In genomic region chr3:53462701-53463045, GRCm38 (mm10) we compare ENCODE assay signal across 8 mouse cellular contexts. TPM values are rescaled to one million over a fixed set of nuclear protein-coding genes. Genes with fewer than 3 reads are reported as not detected.
A peak's percentile ranks its signal among the peaks of the same experiment; 100 is the strongest.
DNase-seq lines count a peak whose midpoint lies in the region; ATAC-seq and TF ChIP-seq lines count a peak whose summit lies in the region.

No protein-coding gene starts in this region.

- no peak for TF ChIP-seq POLR2A in liver, adult 2 months (IDR thresholded peaks at IDR 0.05; ENCODE audit: extremely low read depth, insufficient read depth, low read length)

- DNase-seq in liver, adult 2 months (ENCODE audit: extremely low read depth, low read depth, low spot score), result no peak
- DNase-seq in liver, result no peak
- peak; percentile 39 for DNase-seq in c-Kit-positive CD71-positive TER-119-negative erythroid progenitor cells, embryonic 14.5 days (ENCODE audit: low read depth)
- DNase-seq in induced T-regulatory cell, adult 2 months (ENCODE audit: low read depth), result peak; percentile 77
- peak; percentile 77 for DNase-seq in naive thymus-derived CD4-positive, alpha-beta T cell, adult 2 months (ENCODE audit: low read depth)
- no peak for DNase-seq in ovary, postnatal 14 days (ENCODE audit: low spot score)
- no peak for DNase-seq in thymus, postnatal 4 days

- peaks cover 25% of the 10 kb centered on the region; the same call in 1 of the 2 replicates for H3K79me2 ChIP-seq in liver, adult 2 months (ENCODE audit: control insufficient read depth, insufficient read depth, low read length)

- H3K27ac ChIP-seq in liver, adult 2 months (replicated peaks; ENCODE audit: insufficient read depth, low read depth, low read length), result peak overlapping the region; percentile 92

- no peaks in the 10 kb centered on the region for H3K27me3 ChIP-seq in liver, adult 2 months (ENCODE audit: control insufficient read depth, insufficient read depth, low read length)

- peak; percentile 15; the same call in 1 of the 2 replicates for TF ChIP-seq CTCF in liver, adult 2 months (IDR thresholded peaks at IDR 0.05; ENCODE audit: low read depth, low read length)

- H3K4me1 ChIP-seq in liver, adult 2 months (ENCODE audit: control insufficient read depth, insufficient read depth, low read length), result peaks cover 8% of the 10 kb centered on the region

- WGBS in liver, adult 2 months, result 2% methylated on average over 9 of the region's 9 CpGs

- ATAC-seq in frontal cortex, adult (ENCODE audit: low TSS enrichment), result no peak

- peak overlapping the region; percentile 91 for H3K4me3 ChIP-seq in liver, adult 2 months (ENCODE audit: insufficient read depth, low read depth, low read length)

- H3K9ac ChIP-seq in liver, adult 2 months (ENCODE audit: low read depth, low read length), result peak overlapping the region; percentile 88

- peaks cover 6% of the 10 kb centered on the region for H3K36me3 ChIP-seq in liver, adult 2 months (ENCODE audit: control insufficient read depth, insufficient read depth, low read length)

RNA-seq across cellular contexts. Expression of gene Nhlrc3, which starts 0.5 kb away (rescaled TPM):
- total RNA-seq in liver, adult 2 months (2014; rRNA removed), result 8.0 and 9.0 TPM in 2 replicates
- polyA plus RNA-seq in liver, adult 2 months (2012; rRNA removed), result 5.9 and 6.6 TPM in 2 replicates

RNA-seq across cellular contexts. Expression of gene Proser1, which starts 0.8 kb away (rescaled TPM):
- 2.4 and 2.6 TPM in 2 replicates for total RNA-seq in liver, adult 2 months (2014; rRNA removed)
- 7.6 and 8.6 TPM in 2 replicates for polyA plus RNA-seq in liver, adult 2 months (2012; rRNA removed)

RNA-seq across cellular contexts. Expression of gene Stoml3, which starts 25.8 kb away (rescaled TPM):
- total RNA-seq in liver, adult 2 months (2014; rRNA removed), result not detected in 2 replicates
- polyA plus RNA-seq in liver, adult 2 months (2012; rRNA removed), result not detected in 2 replicates

Comparison
In these comparisons a context has a peak if more than half of its experiments do, and no peak if none do; other contexts are left out.
1. DNase-seq: peak in c-Kit-positive CD71-positive TER-119-negative erythroid progenitor cells, embryonic 14.5 days (single experiment), induced T-regulatory cell, adult 2 months (single experiment) and naive thymus-derived CD4-positive, alpha-beta T cell, adult 2 months (single experiment); none in liver, adult 2 months (single experiment), liver (single experiment), ovary, postnatal 14 days (single experiment) and thymus, postnatal 4 days (single experiment).